Mouse (Mus musculus): ENCODE measurements around the gene Golph3.
A peak's percentile ranks its signal among the peaks of the same experiment; 100 is the strongest.

Gene Golph3

GRCm38 (mm10) chr15:12321091-12321787 lies at the start of gene Golph3:
Gene Golph3, plus strand, starts transcription at chr15:12321450.
- DNase-seq (ENCODE audit: low spot score) = peak; percentile 87

GRCm38 (mm10) chr15:12273325-12274052 lies 47.8 kb upstream of the Golph3 start:
- DNase-seq (ENCODE audit: low spot score) = no peak

GRCm38 (mm10) chr15:12274053-12274769 lies 47.0 kb upstream of the Golph3 start:
- DNase-seq (ENCODE audit: low spot score) = no peak

- no peak for DNase-seq (ENCODE audit: low spot score)
These were observed 46.1 kb upstream of the Golph3 start for GRCm38 (mm10) chr15:12275091-12275623.

GRCm38 (mm10) chr15:12279816-12280215 lies 41.4 kb upstream of the Golph3 start:
- DNase-seq (ENCODE audit: low spot score) = no peak

GRCm38 (mm10) chr15:12284794-12285534 lies 36.3 kb upstream of the Golph3 start:
- no peak for DNase-seq (ENCODE audit: low spot score)

- no peak for DNase-seq (ENCODE audit: low spot score)
These were observed 35.8 kb upstream of the Golph3 start for GRCm38 (mm10) chr15:12285535-12285809.

GRCm38 (mm10) chr15:12290330-12290729 lies 30.9 kb upstream of the Golph3 start:
- DNase-seq (ENCODE audit: low spot score) = no peak

GRCm38 (mm10) chr15:12291757-12292156 lies 29.5 kb upstream of the Golph3 start:
- DNase-seq (ENCODE audit: low spot score) = no peak

- DNase-seq (ENCODE audit: low spot score) = no peak
These were observed 25.0 kb upstream of the Golph3 start for GRCm38 (mm10) chr15:12296228-12296627.

- DNase-seq (ENCODE audit: low spot score) = no peak
These were observed 23.0 kb upstream of the Golph3 start for GRCm38 (mm10) chr15:12298231-12298737.

GRCm38 (mm10) chr15:12301771-12302170 lies 19.5 kb upstream of the Golph3 start:
- DNase-seq (ENCODE audit: low spot score) = no peak

- DNase-seq (ENCODE audit: low spot score) = no peak
These were observed 14.8 kb upstream of the Golph3 start for GRCm38 (mm10) chr15:12306188-12307071.

- no peak for DNase-seq (ENCODE audit: low spot score)
These were observed 14.1 kb upstream of the Golph3 start for GRCm38 (mm10) chr15:12307114-12307513.

GRCm38 (mm10) chr15:12308539-12308938 lies 12.7 kb upstream of the Golph3 start:
- no peak for DNase-seq (ENCODE audit: low spot score)

GRCm38 (mm10) chr15:12310676-12311075 lies 10.6 kb upstream of the Golph3 start:
- DNase-seq (ENCODE audit: low spot score) = no peak

GRCm38 (mm10) chr15:12311465-12311864 lies 9.8 kb upstream of the Golph3 start:
- no peak for DNase-seq (ENCODE audit: low spot score)

GRCm38 (mm10) chr15:12313255-12313654 lies 8.0 kb upstream of the Golph3 start:
- no peak for DNase-seq (ENCODE audit: low spot score)

GRCm38 (mm10) chr15:12314584-12314983 lies 6.7 kb upstream of the Golph3 start:
- DNase-seq (ENCODE audit: low spot score) = no peak

GRCm38 (mm10) chr15:12315996-12316395 lies 5.3 kb upstream of the Golph3 start:
- no peak for DNase-seq (ENCODE audit: low spot score)

GRCm38 (mm10) chr15:12317290-12317689 lies 4.0 kb upstream of the Golph3 start:
- DNase-seq (ENCODE audit: low spot score) = no peak

Data from ovary, postnatal 10 days (tissue).